8 mouse cellular contexts compared by ENCODE assay signal in genomic region chr5:121398965-121399462, GRCm38 (mm10). TPM values are rescaled to one million over a fixed set of nuclear protein-coding genes. Genes with fewer than 3 reads are reported as not detected.
DNase-seq lines count a peak whose midpoint lies in the region; ATAC-seq and TF ChIP-seq lines count a peak whose summit lies in the region.

No protein-coding gene starts in this region.

- peaks cover 41% of the 10 kb centered on the region for H3K79me2 ChIP-seq in liver, adult 2 months (ENCODE audit: control insufficient read depth, insufficient read depth, low read length)

- ATAC-seq in embryonic facial prominence, embryonic 15.5 days (ENCODE audit: insufficient number of reproducible peaks, low FRiP score, low TSS enrichment, low read depth) = no peak
- ATAC-seq in limb, embryonic 12.5 days (ENCODE audit: insufficient number of reproducible peaks, insufficient read depth, low FRiP score, low TSS enrichment, low read depth) = no peak

- no peak overlapping the region for H3K9ac ChIP-seq in liver, adult 2 months (ENCODE audit: low read depth, low read length)
- H3K9ac ChIP-seq in embryonic facial prominence, embryonic 15.5 days = peak overlapping the region; percentile 88
- peak overlapping the region; percentile 79; the same call in 1 of the 2 replicates for H3K9ac ChIP-seq in limb, embryonic 12.5 days (replicated peaks)

- H3K9me3 ChIP-seq in embryonic facial prominence, embryonic 15.5 days (replicated peaks) = no peaks in the 10 kb centered on the region
- H3K9me3 ChIP-seq in limb, embryonic 12.5 days = no peaks in the 10 kb centered on the region

- no peak overlapping the region; the same call in 1 of the 2 replicates for H3K27ac ChIP-seq in liver, adult 2 months (replicated peaks; ENCODE audit: insufficient read depth, low read depth, low read length)
- no peak overlapping the region for H3K27ac ChIP-seq in embryonic facial prominence, embryonic 15.5 days (replicated peaks)
- H3K27ac ChIP-seq in limb, embryonic 12.5 days = no peak overlapping the region
- no peak overlapping the region for H3K27ac ChIP-seq in small intestine, adult 2 months (ENCODE audit: insufficient read depth, low read depth, low read length)

- no peak for DNase-seq in liver, adult 2 months (ENCODE audit: extremely low read depth, low read depth, low spot score)
- no peak for DNase-seq in liver
- DNase-seq in adrenal gland, adult 8-10 months = no peak
- no peak for DNase-seq in adrenal gland, adult (ENCODE audit: inconsistent age in 2 of 2, low spot score in 1 of 2)
- DNase-seq in embryo, embryonic 10 days (ENCODE audit: low spot score) = no peak

- H3K36me3 ChIP-seq in liver, adult 2 months (ENCODE audit: control insufficient read depth, insufficient read depth, low read length) = no peaks in the 10 kb centered on the region
- H3K36me3 ChIP-seq in embryonic facial prominence, embryonic 15.5 days = peaks cover 13% of the 10 kb centered on the region
- H3K36me3 ChIP-seq in limb, embryonic 12.5 days = peaks cover 24% of the 10 kb centered on the region; the same call in 1 of the 2 replicates
- H3K36me3 ChIP-seq in small intestine, adult 2 months (ENCODE audit: control insufficient read depth, insufficient read depth, low read length) = no peaks in the 10 kb centered on the region

- WGBS in liver, adult 2 months = 24% methylated on average over 9 of the region's 9 CpGs
- 50% methylated on average over 9 of the region's 9 CpGs for WGBS in embryonic facial prominence, embryonic 15.5 days
- WGBS in limb, embryonic 12.5 days = 59% methylated on average over 9 of the region's 9 CpGs
- WGBS in small intestine, adult 2 months = 17% methylated on average over 9 of the region's 9 CpGs

- peak overlapping the region; percentile 87 for H3K4me2 ChIP-seq in embryonic facial prominence, embryonic 15.5 days (replicated peaks)
- peak overlapping the region; percentile 92 for H3K4me2 ChIP-seq in limb, embryonic 12.5 days

- peaks cover 24% of the 10 kb centered on the region for H3K4me1 ChIP-seq in liver, adult 2 months (ENCODE audit: control insufficient read depth, insufficient read depth, low read length)
- peaks cover 17% of the 10 kb centered on the region for H3K4me1 ChIP-seq in embryonic facial prominence, embryonic 15.5 days
- H3K4me1 ChIP-seq in limb, embryonic 12.5 days (replicated peaks) = peaks cover 11% of the 10 kb centered on the region; the same call in 1 of the 2 replicates
- peaks cover 16% of the 10 kb centered on the region; the same call in 1 of the 2 replicates for H3K4me1 ChIP-seq in small intestine, adult 2 months (ENCODE audit: control insufficient read depth, insufficient read depth, insufficient read length, low read length)

- H3K27me3 ChIP-seq in liver, adult 2 months (ENCODE audit: control insufficient read depth, insufficient read depth, low read length) = no peaks in the 10 kb centered on the region
- no peaks in the 10 kb centered on the region for H3K27me3 ChIP-seq in embryonic facial prominence, embryonic 15.5 days
- H3K27me3 ChIP-seq in limb, embryonic 12.5 days = no peaks in the 10 kb centered on the region
- H3K27me3 ChIP-seq in small intestine, adult 2 months (ENCODE audit: control insufficient read depth, insufficient read depth, low read length) = no peaks in the 10 kb centered on the region

- peak overlapping the region; percentile 90; the same call in 1 of the 2 replicates for H3K4me3 ChIP-seq in liver, adult 2 months (ENCODE audit: insufficient read depth, low read depth, low read length)
- peak overlapping the region; percentile 98 for H3K4me3 ChIP-seq in embryonic facial prominence, embryonic 15.5 days (replicated peaks)
- peak overlapping the region; percentile 95 for H3K4me3 ChIP-seq in limb, embryonic 12.5 days (replicated peaks)
- H3K4me3 ChIP-seq in small intestine, adult 2 months (ENCODE audit: low read depth, low read length) = peak overlapping the region; percentile 4; the same call in 1 of the 2 replicates

- no peak for TF ChIP-seq CTCF in liver, adult 2 months (IDR thresholded peaks at IDR 0.05; ENCODE audit: low read depth, low read length)
- TF ChIP-seq CTCF in small intestine, adult 2 months (IDR thresholded peaks at IDR 0.05; ENCODE audit: extremely low read depth, insufficient read length, insufficient replicate concordance, low read depth, low read length) = no peak

- no peak for TF ChIP-seq POLR2A in liver, adult 2 months (IDR thresholded peaks at IDR 0.05; ENCODE audit: extremely low read depth, insufficient read depth, low read length)
- TF ChIP-seq POLR2A in small intestine, adult 2 months (IDR thresholded peaks at IDR 0.05; ENCODE audit: low read depth, low read length) = no peak

RNA-seq across cellular contexts. Expression of gene Naa25, which starts 1.3 kb away (rescaled TPM):
- 8.6 and 8.9 TPM in 2 replicates for total RNA-seq in liver, adult 2 months (2014; rRNA removed)
- 5.8 and 7.6 TPM in 2 replicates for polyA plus RNA-seq in liver, adult 2 months (2012; rRNA removed)
- polyA plus RNA-seq in embryonic facial prominence, embryonic 15.5 days (2015; fragmentation: Nextera tagmentation; extraction: Ambion mirVana) = 39.4 and 40.6 TPM in 2 replicates
- polyA plus RNA-seq in limb, embryonic 12.5 days (2016; fragmentation: Nextera tagmentation; extraction: Ambion mirVana) = 41.2 and 41.9 TPM in 2 replicates
- polyA plus RNA-seq in small intestine, adult 2 months (2012; rRNA removed) = 1.7 and 3.2 TPM in 2 replicates
- total RNA-seq in adrenal gland, adult 8-10 months (2022) = 10 to 100 TPM; 33.4 to 40.0 (median 35.9) TPM

RNA-seq across cellular contexts. Expression of gene Trafd1, which starts 13.6 kb away (rescaled TPM):
- 49.5 and 53.7 TPM in 2 replicates for total RNA-seq in liver, adult 2 months (2014; rRNA removed)
- 53.2 and 67.0 TPM in 2 replicates for polyA plus RNA-seq in liver, adult 2 months (2012; rRNA removed)
- polyA plus RNA-seq in embryonic facial prominence, embryonic 15.5 days (2015; fragmentation: Nextera tagmentation; extraction: Ambion mirVana) = 81.8 and 93.6 TPM in 2 replicates
- 75.1 and 75.5 TPM in 2 replicates for polyA plus RNA-seq in limb, embryonic 12.5 days (2016; fragmentation: Nextera tagmentation; extraction: Ambion mirVana)
- 39.1 and 108 TPM in 2 replicates for polyA plus RNA-seq in small intestine, adult 2 months (2012; rRNA removed)
- 10 to 100 TPM; 37.0 to 67.7 (median 52.0) TPM for total RNA-seq in adrenal gland, adult 8-10 months (2022)

RNA-seq across cellular contexts. Expression of gene Tmem116, which starts 52.7 kb away (rescaled TPM):
- total RNA-seq in liver, adult 2 months (2014; rRNA removed) = not detected in 2 replicates
- polyA plus RNA-seq in liver, adult 2 months (2012; rRNA removed) = 0.20 and 0.21 TPM in 2 replicates
- 2.3 and 2.9 TPM in 2 replicates for polyA plus RNA-seq in embryonic facial prominence, embryonic 15.5 days (2015; fragmentation: Nextera tagmentation; extraction: Ambion mirVana)
- 0.81 and 2.3 TPM in 2 replicates for polyA plus RNA-seq in limb, embryonic 12.5 days (2016; fragmentation: Nextera tagmentation; extraction: Ambion mirVana)
- 0.70 and 7.2 TPM in 2 replicates for polyA plus RNA-seq in small intestine, adult 2 months (2012; rRNA removed)
- 1 to 10 TPM; 3.2 to 7.3 (median 4.5) TPM for total RNA-seq in adrenal gland, adult 8-10 months (2022)

RNA-seq across cellular contexts. Expression of gene Erp29, which starts 53.3 kb away (rescaled TPM):
- 21.9 and 30.0 TPM in 2 replicates for total RNA-seq in liver, adult 2 months (2014; rRNA removed)
- 21.5 and 27.1 TPM in 2 replicates for polyA plus RNA-seq in liver, adult 2 months (2012; rRNA removed)
- 175 and 195 TPM in 2 replicates for polyA plus RNA-seq in embryonic facial prominence, embryonic 15.5 days (2015; fragmentation: Nextera tagmentation; extraction: Ambion mirVana)
- 115 and 118 TPM in 2 replicates for polyA plus RNA-seq in limb, embryonic 12.5 days (2016; fragmentation: Nextera tagmentation; extraction: Ambion mirVana)
- polyA plus RNA-seq in small intestine, adult 2 months (2012; rRNA removed) = 24.5 and 35.6 TPM in 2 replicates
- total RNA-seq in adrenal gland, adult 8-10 months (2022) = 100 to 1,000 TPM; 105 to 121 (median 115) TPM

Comparison
In these comparisons a context has a peak if more than half of its experiments do, and no peak if none do; other contexts are left out.
1. H3K4me3 ChIP-seq: peak in every context shown above with its lines; median percentile 98 in embryonic facial prominence, embryonic 15.5 days; 95 in limb, embryonic 12.5 days; 90 in liver, adult 2 months; 4 in small intestine, adult 2 months.